Mouse (Mus musculus): Measurements from ENCODE around the gene Zfp866. TPM values are rescaled to one million over a fixed set of nuclear protein-coding genes. Genes with fewer than 3 reads are reported as not detected.

The Zfp866 gene
- total and polyA plus RNA-seq, 3 experiments: 14.3 to 16.0 (median 14.4) TPM

Other genes starting within 250 kb of the Zfp866 start
- 7.1 and 7.7 TPM in 2 replicates for gene Zfp868, start 165.6 kb downstream of the Zfp866 start, total RNA-seq (2012; rRNA removed)
- gene Zfp868, start 165.6 kb downstream of the Zfp866 start, total RNA-seq (2014; rRNA removed): 16.2 and 17.6 TPM in 2 replicates
- gene Zfp868, start 165.6 kb downstream of the Zfp866 start, polyA plus RNA-seq (2012; ENCODE audit: insufficient read length, low read depth): 9.8 and 12.3 TPM in 2 replicates
- gene Zfp964, start 136.7 kb downstream of the Zfp866 start, total RNA-seq (2012; rRNA removed): 0.38 and 0.55 TPM in 2 replicates
- gene Zfp964, start 136.7 kb downstream of the Zfp866 start, total RNA-seq (2014; rRNA removed): 0.63 and 0.78 TPM in 2 replicates
- 0.37 and 0.55 TPM in 2 replicates for gene Zfp964, start 136.7 kb downstream of the Zfp866 start, polyA plus RNA-seq (2012; ENCODE audit: insufficient read length, low read depth)
- gene Zfp869, start 80.5 kb downstream of the Zfp866 start, total RNA-seq (2012; rRNA removed): 16.0 and 17.2 TPM in 2 replicates
- 30.6 and 33.8 TPM in 2 replicates for gene Zfp869, start 80.5 kb downstream of the Zfp866 start, total RNA-seq (2014; rRNA removed)
- 15.2 and 16.6 TPM in 2 replicates for gene Zfp869, start 80.5 kb downstream of the Zfp866 start, polyA plus RNA-seq (2012; ENCODE audit: insufficient read length, low read depth)
- 1.9 and 2.2 TPM in 2 replicates for gene Zfp963, start 41.2 kb downstream of the Zfp866 start, total RNA-seq (2012; rRNA removed)
- 4.8 and 6.0 TPM in 2 replicates for gene Zfp963, start 41.2 kb downstream of the Zfp866 start, total RNA-seq (2014; rRNA removed)
- 4.7 and 5.5 TPM in 2 replicates for gene Zfp963, start 41.2 kb downstream of the Zfp866 start, polyA plus RNA-seq (2012; ENCODE audit: insufficient read length, low read depth)
- 1.4 and 2.1 TPM in 2 replicates for gene Gm20422, start 16.3 kb downstream of the Zfp866 start, total RNA-seq (2012; rRNA removed)
- 0.49 and 1.6 TPM in 2 replicates for gene Gm20422, start 16.3 kb downstream of the Zfp866 start, total RNA-seq (2014; rRNA removed)
- gene Gm20422, start 16.3 kb downstream of the Zfp866 start, polyA plus RNA-seq (2012; ENCODE audit: insufficient read length, low read depth): 2.0 and 2.8 TPM in 2 replicates
- gene Atp13a1, start within 50 bp of the Zfp866 start, total RNA-seq (2012; rRNA removed): 53.3 and 58.4 TPM in 2 replicates
- 36.6 and 36.8 TPM in 2 replicates for gene Atp13a1, start within 50 bp of the Zfp866 start, total RNA-seq (2014; rRNA removed)
- gene Atp13a1, start within 50 bp of the Zfp866 start, polyA plus RNA-seq (2012; ENCODE audit: insufficient read length, low read depth): 46.9 and 51.0 TPM in 2 replicates
- gene Gmip, start 17.5 kb upstream of the Zfp866 start, total RNA-seq (2012; rRNA removed): 48.1 and 49.2 TPM in 2 replicates
- gene Gmip, start 17.5 kb upstream of the Zfp866 start, total RNA-seq (2014; rRNA removed): 22.2 and 25.4 TPM in 2 replicates
- 54.3 and 81.8 TPM in 2 replicates for gene Gmip, start 17.5 kb upstream of the Zfp866 start, polyA plus RNA-seq (2012; ENCODE audit: insufficient read length, low read depth)
- 1.1 and 1.2 TPM in 2 replicates for gene Lpar2, start 31.3 kb upstream of the Zfp866 start, total RNA-seq (2012; rRNA removed)
- gene Lpar2, start 31.3 kb upstream of the Zfp866 start, total RNA-seq (2014; rRNA removed): 0.74 and 0.82 TPM in 2 replicates
- 2.5 and 3.0 TPM in 2 replicates for gene Lpar2, start 31.3 kb upstream of the Zfp866 start, polyA plus RNA-seq (2012; ENCODE audit: insufficient read length, low read depth)
- 3.1 and 5.9 TPM in 2 replicates for gene Pbx4, start 41.3 kb upstream of the Zfp866 start, total RNA-seq (2012; rRNA removed)
- 1.0 and 1.5 TPM in 2 replicates for gene Pbx4, start 41.3 kb upstream of the Zfp866 start, total RNA-seq (2014; rRNA removed)
- 2.4 and 3.5 TPM in 2 replicates for gene Pbx4, start 41.3 kb upstream of the Zfp866 start, polyA plus RNA-seq (2012; ENCODE audit: insufficient read length, low read depth)
- 0.08 TPM in 2 replicates for gene Cilp2, start 96.5 kb upstream of the Zfp866 start, total RNA-seq (2012; rRNA removed)
- gene Cilp2, start 96.5 kb upstream of the Zfp866 start, total RNA-seq (2014; rRNA removed): 0.04 TPM in 1 of 2 replicates, not detected in the other
- gene Cilp2, start 96.5 kb upstream of the Zfp866 start, polyA plus RNA-seq (2012; ENCODE audit: insufficient read length, low read depth): 0.07 TPM in 1 of 2 replicates, not detected in the other
- 1.5 and 1.8 TPM in 2 replicates for gene Tssk6, start 111.0 kb upstream of the Zfp866 start, total RNA-seq (2012; rRNA removed)
- 0.35 and 0.44 TPM in 2 replicates for gene Tssk6, start 111.0 kb upstream of the Zfp866 start, total RNA-seq (2014; rRNA removed)
- gene Tssk6, start 111.0 kb upstream of the Zfp866 start, polyA plus RNA-seq (2012; ENCODE audit: insufficient read length, low read depth): 1.7 and 2.3 TPM in 2 replicates
- gene Ndufa13, start 111.4 kb upstream of the Zfp866 start, total RNA-seq (2012; rRNA removed): 153 and 177 TPM in 2 replicates
- 60.9 and 74.7 TPM in 2 replicates for gene Ndufa13, start 111.4 kb upstream of the Zfp866 start, total RNA-seq (2014; rRNA removed)
- gene Ndufa13, start 111.4 kb upstream of the Zfp866 start, polyA plus RNA-seq (2012; ENCODE audit: insufficient read length, low read depth): 90.1 and 104 TPM in 2 replicates
- 8.0 and 9.5 TPM in 2 replicates for gene Yjefn3, start 111.5 kb upstream of the Zfp866 start, total RNA-seq (2012; rRNA removed)
- 3.3 and 3.6 TPM in 2 replicates for gene Yjefn3, start 111.5 kb upstream of the Zfp866 start, total RNA-seq (2014; rRNA removed)
- gene Yjefn3, start 111.5 kb upstream of the Zfp866 start, polyA plus RNA-seq (2012; ENCODE audit: insufficient read length, low read depth): 8.4 and 10.5 TPM in 2 replicates
- 70.8 and 73.2 TPM in 2 replicates for gene Gatad2a, start 205.2 kb upstream of the Zfp866 start, total RNA-seq (2012; rRNA removed)
- gene Gatad2a, start 205.2 kb upstream of the Zfp866 start, total RNA-seq (2014; rRNA removed): 31.5 and 35.7 TPM in 2 replicates
- 95.1 and 122 TPM in 2 replicates for gene Gatad2a, start 205.2 kb upstream of the Zfp866 start, polyA plus RNA-seq (2012; ENCODE audit: insufficient read length, low read depth)